Mouse (Mus musculus) midbrain, embryonic 14.5 days (tissue): ENCODE data around the gene Ndufc1. TPM values are rescaled to one million over a fixed set of nuclear protein-coding genes. Genes with fewer than 3 reads are reported as not detected.
"Not testable (repeated sequence)": the region's sequence is repeated elsewhere in the genome, so short reads cannot be mapped to it uniquely, and the experiment has no call there.

Experiments used
- ATAC-seq: fragments of 200-750 bp; cut with Nextera tagmentation; 2 replicates; pipeline ENCODE4 v1.8.0; 2017; ENCODE audit warnings: moderate number of reproducible peaks, moderate library complexity; ENCODE audit not compliant: low FRiP score, low TSS enrichment
- DNase-seq: peaks from one replicate; pipeline ENCODE4 v3.0.0-alpha.2; 2015
- H3K27ac ChIP-seq: fragments of 300-500 bp; sonication (generic); replicated peaks from 2 replicates; pipeline ENCODE4 v1.5.1; 2014; ENCODE audit warnings: mild to moderate bottlenecking, low read depth, low read length, moderate library complexity
- H3K27me3 ChIP-seq: fragments of 300-500 bp; sonication (generic); 2 replicates; pipeline ENCODE4 v1.6.1; 2014; ENCODE audit warnings: low read length, control low read depth, mixed read lengths; ENCODE audit not compliant: control insufficient read depth, insufficient read depth
- H3K36me3 ChIP-seq: fragments of 300-500 bp; sonication (generic); 2 replicates; pipeline ENCODE4 v1.6.1; 2014; ENCODE audit warnings: low read length, control low read depth; ENCODE audit not compliant: control insufficient read depth, insufficient read depth
- H3K4me1 ChIP-seq: fragments of 300-500 bp; sonication (generic); 2 replicates; pipeline ENCODE4 v1.6.1; 2014; ENCODE audit warnings: mild to moderate bottlenecking, antibody characterized with exemption, low read length, control low read depth; ENCODE audit not compliant: control insufficient read depth, insufficient read depth
- H3K4me2 ChIP-seq: fragments of 300-500 bp; sonication (generic); 2 replicates; pipeline ENCODE4 v1.6.1; 2014; ENCODE audit warnings: mild to moderate bottlenecking, low read length, moderate library complexity
- H3K4me3 ChIP-seq: fragments of 300-500 bp; sonication (generic); replicated peaks from 2 replicates; pipeline ENCODE4 v1.5.1; 2014; ENCODE audit warnings: low read depth, low read length
- H3K9ac ChIP-seq: fragments of 300-500 bp; sonication (generic); replicated peaks from 2 replicates; pipeline ENCODE4 v1.6.1; 2014; ENCODE audit warnings: mild to moderate bottlenecking, low read length, moderate library complexity
- H3K9me3 ChIP-seq: fragments of 300-500 bp; sonication (generic); 2 replicates; pipeline ENCODE4 v1.6.1; 2016; ENCODE audit warnings: low read length, control low read depth, mixed read lengths; ENCODE audit not compliant: control insufficient read depth
- WGBS: fragments of 180-500 bp; shearing (Covaris S2); extraction: QIAGEN DNeasy Blood & Tissue Kit; methylation state at CpG from one replicate; pipeline ENCODE4 v1.1.7; 2014; 5-methylcytosine and 5-hydroxymethylcytosine counted together
- polyA plus RNA-seq: library from polyadenylated mRNA; unstranded; fragments of >200 nt; fragmentation: Nextera tagmentation; extraction: Ambion mirVana; gene quantifications from 2 replicates; pipeline ENCODE4 v1.2.1, GENCODE M21; 2014

The Ndufc1 gene
- polyA plus RNA-seq, 1 experiment from 2014 or later: 796 TPM

DNA sequence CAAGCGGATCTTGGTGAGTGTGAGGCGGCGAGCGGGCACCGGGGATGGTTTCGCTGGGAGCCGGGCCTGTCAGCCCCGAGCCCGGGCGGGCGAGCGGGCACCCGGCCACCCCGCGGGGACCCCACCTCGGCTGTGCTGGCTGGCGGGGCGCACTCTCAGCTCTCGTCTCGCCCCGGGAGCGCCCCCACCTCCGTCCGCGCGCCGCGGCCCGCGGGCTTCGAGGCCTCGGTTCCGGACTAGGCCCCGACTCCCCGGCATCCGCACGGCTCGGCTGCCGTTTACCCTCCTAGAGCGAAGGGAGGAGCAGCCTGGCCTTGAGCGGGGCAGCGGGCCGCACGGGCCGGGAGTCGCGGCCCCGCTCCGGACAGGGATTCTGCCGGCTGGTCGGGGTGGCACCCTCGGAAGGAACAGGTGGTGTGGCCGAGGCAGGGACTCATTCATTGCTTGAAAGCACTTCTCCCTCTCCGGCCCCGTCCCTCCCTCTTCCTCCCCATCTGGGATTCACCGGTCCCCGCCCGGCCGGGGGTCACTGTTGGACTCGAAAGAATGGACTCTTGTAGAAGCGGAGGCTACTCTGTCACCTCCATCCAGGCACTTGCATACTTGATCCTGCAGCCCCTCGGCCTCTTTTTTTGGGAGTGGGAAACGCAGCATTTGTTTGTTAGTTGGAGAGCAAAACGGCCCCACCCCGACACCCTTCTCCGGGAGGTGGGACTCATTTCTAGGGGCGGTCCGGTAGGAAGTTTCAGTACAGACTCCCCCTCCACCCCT, 7.8 kb upstream of the Ndufc1 start:
- WGBS: under 1% methylated on average over 65 of the region's 68 CpGs
- Histone ChIP-seq H3K4me3 (peak overlapping the region; percentile 93), H3K27me3 (no peaks in the 10 kb centered on the region), H3K27ac (peak overlapping the region; percentile 92), H3K9me3 (no peaks in the 10 kb centered on the region), H3K36me3 (no peaks in the 10 kb centered on the region), H3K4me2 (peak overlapping the region; percentile 85), H3K9ac (peak overlapping the region; percentile 89), H3K4me1 (peaks cover 27% of the 10 kb centered on the region)
- DNase-seq (peak; percentile 52), ATAC-seq (peak; percentile 66)

GRCm38 (mm10) chr3:51416073-51416363, 7.2 kb upstream of the Ndufc1 start:
- H3K9me3 ChIP-seq: no peaks in the 10 kb centered on the region
- H3K4me1 ChIP-seq: peaks cover 27% of the 10 kb centered on the region
- DNase-seq (no peak), ATAC-seq (no peak)
- peak overlapping the region; percentile 92 for H3K27ac ChIP-seq
- H3K4me3 ChIP-seq: peak overlapping the region; percentile 93
- H3K36me3 ChIP-seq: no peaks in the 10 kb centered on the region
- peak overlapping the region; percentile 89 for H3K9ac ChIP-seq
- H3K27me3 ChIP-seq: no peaks in the 10 kb centered on the region
- WGBS: under 1% methylated on average over 29 of the region's 30 CpGs
- peak overlapping the region; percentile 85 for H3K4me2 ChIP-seq

DNA sequence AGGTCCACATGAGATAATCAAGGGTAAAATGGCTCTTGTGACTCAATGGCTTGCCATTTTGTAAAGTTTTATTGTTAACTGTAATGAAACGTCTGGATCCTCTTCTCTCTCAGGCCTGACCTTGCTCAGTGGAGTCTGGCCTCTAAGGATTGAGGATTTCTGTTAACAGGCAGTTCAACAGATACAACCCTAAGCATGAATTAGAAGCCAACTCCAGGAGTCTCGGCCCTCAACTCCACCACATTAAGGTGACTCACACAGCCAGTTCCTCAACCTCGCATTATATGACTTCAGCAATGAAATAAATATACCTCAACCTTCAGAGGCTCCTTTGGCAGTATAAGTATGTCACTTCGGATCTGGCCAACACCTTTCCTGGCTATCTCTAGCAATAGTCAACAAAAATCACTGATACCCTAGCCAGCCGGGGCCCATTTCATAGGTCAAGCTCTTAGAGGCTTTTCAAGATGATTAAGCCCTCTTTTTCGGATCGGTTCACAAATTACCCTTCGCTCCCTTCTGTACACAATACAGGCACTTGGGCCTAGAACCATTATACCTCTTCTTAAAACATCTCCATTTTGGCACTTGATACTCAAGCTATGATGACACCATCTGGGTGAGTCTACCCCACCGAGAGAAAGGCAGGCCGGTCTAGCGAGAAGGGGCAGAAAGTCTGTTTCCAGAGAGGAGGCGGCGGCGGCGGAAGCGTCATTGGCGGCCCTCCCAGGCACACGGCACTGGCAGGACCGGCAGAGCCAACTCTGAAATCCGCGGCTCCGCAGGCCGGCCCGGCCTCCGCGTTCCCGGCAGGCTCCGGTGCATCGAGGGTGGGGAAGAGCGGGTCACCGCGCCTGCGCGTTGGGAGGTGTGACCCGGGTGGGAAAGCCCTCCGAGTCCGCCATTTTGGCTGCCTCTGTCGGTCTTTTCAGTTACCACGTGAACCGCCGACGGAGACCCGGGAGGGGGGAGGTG, 6.6 kb upstream of the Ndufc1 start, which contains the start of gene Naa15:
Gene Naa15, plus strand, starts transcription at position 51 of the 975 bp plus-strand sequence.
- DNase-seq (peak; percentile 98), ATAC-seq (peak; percentile 94)
- Histone ChIP-seq H3K27ac (peak within 1 kb of the TSS; percentile 92), H3K9ac (peak within 1 kb of the TSS; percentile 89), H3K36me3 (no peaks in the 10 kb centered on the region), H3K4me1 (peaks cover 27% of the 10 kb centered on the region), H3K4me2 (peak within 1 kb of the TSS; percentile 85), H3K9me3 (no peaks in the 10 kb centered on the region), H3K27me3 (no peaks in the 10 kb centered on the region), H3K4me3 (peak within 1 kb of the TSS; percentile 93)
- WGBS: 6% methylated on average over 43 of the region's 43 CpGs

DNA sequence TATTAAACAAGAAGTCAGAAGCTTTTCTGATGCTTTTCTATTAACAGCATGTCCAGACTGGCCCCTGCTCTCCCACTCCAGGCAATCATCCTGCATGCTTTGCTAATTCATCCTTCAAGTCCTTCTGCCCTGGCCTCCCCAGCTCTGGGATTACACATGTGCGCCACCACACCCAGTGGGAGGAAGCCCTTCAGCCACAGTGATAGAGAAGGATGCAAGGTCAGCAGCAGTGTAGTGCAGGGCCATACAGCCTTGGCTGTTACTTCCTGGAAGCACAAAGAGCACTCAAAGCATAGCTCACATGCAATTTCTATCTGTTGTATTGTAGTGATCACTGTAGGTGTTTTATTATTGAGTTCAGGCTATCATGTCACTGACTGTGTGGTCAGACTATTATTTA, 4.5 kb upstream of the Ndufc1 start:
- H3K4me1 ChIP-seq: peaks cover 19% of the 10 kb centered on the region
- H3K4me3 ChIP-seq: no peak overlapping the region
- no peaks in the 10 kb centered on the region for H3K27me3 ChIP-seq
- H3K36me3 ChIP-seq: no peaks in the 10 kb centered on the region
- no peak overlapping the region for H3K4me2 ChIP-seq
- H3K27ac ChIP-seq: no peak overlapping the region
- no peaks in the 10 kb centered on the region for H3K9me3 ChIP-seq
- H3K9ac ChIP-seq: no peak overlapping the region
- no peak for DNase-seq
- WGBS: 91% methylated on average over 1 of the region's 1 CpGs
- ATAC-seq: no peak

- Histone ChIP-seq H3K4me1 (peaks cover 20% of the 10 kb centered on the region), H3K27ac (no peak overlapping the region), H3K9me3 (no peaks in the 10 kb centered on the region), H3K27me3 (no peaks in the 10 kb centered on the region), H3K36me3 (no peaks in the 10 kb centered on the region), H3K9ac (no peak overlapping the region), H3K4me3 (no peak overlapping the region), H3K4me2 (no peak overlapping the region)
- DNase-seq (no peak), ATAC-seq (no peak)
- WGBS: 89% methylated on average over 7 of the region's 7 CpGs
Observed at GRCm38 (mm10) chr3:51412457-51412856, 3.7 kb upstream of the Ndufc1 start.

GRCm38 (mm10) chr3:51407870-51408560, 773 bp downstream of the Ndufc1 start:
- WGBS: 26% methylated on average over 20 of the region's 20 CpGs
- H3K9me3 ChIP-seq: no peaks in the 10 kb centered on the region
- H3K4me3 ChIP-seq: peak overlapping the region; percentile 63
- peak overlapping the region; percentile 62 for H3K4me2 ChIP-seq
- H3K36me3 ChIP-seq: peaks cover 22% of the 10 kb centered on the region
- peak overlapping the region; percentile 74 for H3K9ac ChIP-seq
- H3K4me1 ChIP-seq: peaks cover 7% of the 10 kb centered on the region
- DNase-seq: peak; percentile 31
- H3K27me3 ChIP-seq: no peaks in the 10 kb centered on the region
- peak overlapping the region; percentile 92 for H3K27ac ChIP-seq
- ATAC-seq: no peak

- ATAC-seq (no peak), DNase-seq (no peak)
- no peak overlapping the region for H3K27ac ChIP-seq
- H3K36me3 ChIP-seq: peaks cover 24% of the 10 kb centered on the region
- H3K4me3 ChIP-seq: no peak overlapping the region
- peaks cover 1% of the 10 kb centered on the region for H3K4me1 ChIP-seq
- WGBS: 93% methylated on average over 12 of the region's 12 CpGs
- H3K9ac ChIP-seq: no peak overlapping the region
- no peaks in the 10 kb centered on the region for H3K9me3 ChIP-seq
- no peak overlapping the region for H3K4me2 ChIP-seq
- peaks cover 5% of the 10 kb centered on the region; the same call in 1 of the 2 replicates for H3K27me3 ChIP-seq
Observed at GRCm38 (mm10) chr3:51402628-51403027, 6.2 kb downstream of the Ndufc1 start.

DNA sequence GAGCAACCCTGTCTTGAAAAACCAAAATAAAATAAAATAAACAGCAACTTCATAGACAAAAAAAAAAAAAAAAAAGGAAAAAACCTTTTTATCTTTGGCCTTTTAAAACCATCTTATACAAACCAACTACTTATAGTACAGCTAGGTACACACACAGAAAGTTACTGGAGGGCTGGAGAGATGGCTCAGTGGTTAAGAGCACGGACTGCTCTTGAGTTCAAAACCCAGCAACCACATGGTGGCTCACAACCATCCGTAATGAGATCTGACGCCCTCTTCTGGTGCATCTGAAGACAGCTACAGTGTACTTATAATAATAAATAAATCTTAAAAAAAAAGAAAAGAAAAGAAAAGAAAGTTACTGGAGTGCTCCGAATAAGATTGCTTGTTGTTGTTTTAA, 6.7 kb downstream of the Ndufc1 start:
- not testable (repeated sequence) for H3K4me1 ChIP-seq, ATAC-seq, H3K9me3 ChIP-seq, H3K4me3 ChIP-seq, H3K27ac ChIP-seq, H3K27me3 ChIP-seq, H3K4me2 ChIP-seq, DNase-seq, H3K9ac ChIP-seq
- H3K36me3 ChIP-seq: peaks cover 23% of the 10 kb centered on the region
- 74% methylated on average over 4 of the region's 4 CpGs for WGBS
